Comparison of ENCODE assay signal across 20 mouse cellular contexts in the genomic region with DNA sequence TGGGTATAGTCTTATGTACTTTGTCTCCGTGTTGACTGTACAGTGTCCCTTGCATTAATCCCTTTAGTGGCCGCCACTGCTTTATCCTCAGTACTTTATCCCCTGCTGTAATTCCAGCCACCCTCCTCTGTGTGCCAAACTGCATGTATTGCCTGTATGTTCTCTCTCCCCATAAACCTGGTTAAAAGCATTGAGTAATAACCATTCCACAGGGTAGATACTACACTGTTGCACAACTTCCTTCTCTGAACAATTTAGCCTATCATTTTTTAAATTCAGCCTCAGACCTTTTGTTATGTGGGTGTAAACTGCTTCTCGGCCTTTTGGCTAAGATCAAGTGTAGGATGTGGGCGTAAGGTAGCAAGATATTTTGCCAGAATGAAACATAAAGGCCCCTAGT. TPM values are rescaled to one million over a fixed set of nuclear protein-coding genes. Genes with fewer than 3 reads are reported as not detected.
DNase-seq lines count a peak whose midpoint lies in the region; ATAC-seq lines count a peak whose summit lies in the region.
"Had no signal": no experiment of that assay in that cellular context is flagged by ENCODE, and none has a peak within 500 bp of the region (broad histone marks: within the 10 kb centered on the region; RNA-seq: fewer than 3 reads in every experiment).

No protein-coding gene starts in this region.

- no peak overlapping the region for H3K9ac ChIP-seq in lung, embryonic 15.5 days
- H3K9ac ChIP-seq: embryonic facial prominence, embryonic 13.5 days; heart, embryonic 12.5 days; hindbrain, embryonic 15.5 days had no signal

- 77% methylated on average over 4 of the region's 4 CpGs for WGBS in lung, embryonic 15.5 days

- H3K4me2 ChIP-seq in lung, embryonic 15.5 days, result no peak overlapping the region
- H3K4me2 ChIP-seq: embryonic facial prominence, embryonic 13.5 days; heart, embryonic 12.5 days; hindbrain, embryonic 15.5 days had no signal

- peaks cover 18% of the 10 kb centered on the region for H3K4me1 ChIP-seq in lung, embryonic 15.5 days
- H3K4me1 ChIP-seq: embryonic facial prominence, embryonic 13.5 days; forebrain, embryonic 10.5 days; hindbrain, embryonic 10.5 days; hindbrain, embryonic 15.5 days had no signal

- H3K27me3 ChIP-seq in lung, embryonic 15.5 days, result no peaks in the 10 kb centered on the region
- H3K27me3 ChIP-seq: embryonic facial prominence, embryonic 13.5 days; heart, embryonic 12.5 days; hindbrain, embryonic 15.5 days had no signal

- H3K9me3 ChIP-seq in lung, embryonic 15.5 days, result no peaks in the 10 kb centered on the region
- H3K9me3 ChIP-seq: embryonic facial prominence, embryonic 13.5 days; forebrain, embryonic 10.5 days; G1E; heart, embryonic 12.5 days; hindbrain, embryonic 10.5 days; hindbrain, embryonic 15.5 days had no signal

- no peak for DNase-seq in lung, postnatal 4 days
- peak; percentile 17 for DNase-seq in CD4-positive helper T cell, adult 2 months (ENCODE audit: low read depth, low spot score)
- no peak for DNase-seq in layer of hippocampus, postnatal 10 days (ENCODE audit: low spot score in 2 of 2)
- no peak for DNase-seq in adrenal gland, adult 18-20 months (ENCODE audit: low spot score in 2 of 2)
- DNase-seq: adrenal gland, postnatal 10 days; cerebellum, adult 11 months; cerebellum, adult 8-10 months; cerebellum, postnatal 14 days; embryo, embryonic 11 days; heart, adult 2 months had no signal

- no peak for ATAC-seq in lung, embryonic 15.5 days (ENCODE audit: borderline replicate concordance, extremely low read depth, low FRiP score, low TSS enrichment)
- ATAC-seq in granulocyte monocyte progenitor cell, adult 5-6 weeks (replicated peaks; ENCODE audit: poor library complexity, severe bottlenecking), result peak; percentile 76
- ATAC-seq in megakaryocyte progenitor cell, adult 5-6 weeks (replicated peaks; ENCODE audit: poor library complexity), result peak; percentile 76
- ATAC-seq: forebrain, embryonic 14.5 days had no signal

- no peaks in the 10 kb centered on the region for H3K36me3 ChIP-seq in lung, embryonic 15.5 days
- H3K36me3 ChIP-seq: embryonic facial prominence, embryonic 13.5 days; forebrain, embryonic 10.5 days; G1E; heart, embryonic 12.5 days; hindbrain, embryonic 10.5 days; hindbrain, embryonic 15.5 days had no signal

- no peak overlapping the region for H3K4me3 ChIP-seq in lung, embryonic 15.5 days
- H3K4me3 ChIP-seq: embryonic facial prominence, embryonic 13.5 days; forebrain, embryonic 10.5 days; heart, adult 2 months; heart, embryonic 12.5 days; hindbrain, embryonic 10.5 days; hindbrain, embryonic 15.5 days had no signal

- 0 out of 2 replicates have a peak overlapping the region, but pooled peaks have one; percentile 6 for H3K27ac ChIP-seq in lung, embryonic 15.5 days
- H3K27ac ChIP-seq: embryonic facial prominence, embryonic 13.5 days; forebrain, embryonic 10.5 days; heart, adult 2 months; hindbrain, embryonic 10.5 days; hindbrain, embryonic 15.5 days had no signal

RNA-seq across cellular contexts. Expression of a gene that starts 17.0 kb away (rescaled TPM):
- polyA plus RNA-seq in lung, embryonic 15.5 days (2015; fragmentation: Nextera tagmentation; extraction: Ambion mirVana), result 2.2 and 2.3 TPM in 2 replicates
- total RNA-seq in granulocyte monocyte progenitor cell, adult 5-6 weeks (2014; fragmentation: Nextera tagmentation), result 0.11 TPM in 1 of 2 replicates, not detected in the other
- not detected in 2 replicates for total RNA-seq in granulocyte monocyte progenitor cell, adult 5-6 weeks (2017)
- not detected in 2 replicates for total RNA-seq in megakaryocyte progenitor cell, adult 5-6 weeks (2015)
- 0.10 and 0.21 TPM in 2 replicates for total RNA-seq in megakaryocyte progenitor cell, adult 5-6 weeks (2017)
- total RNA-seq in layer of hippocampus, postnatal 10 days (2021), result 1 to 10 TPM; 3.8 to 4.5 TPM
- total RNA-seq in adrenal gland, adult 18-20 months (2021), result 1 to 10 TPM; 2.8 to 8.0 TPM

RNA-seq across cellular contexts. Expression of a gene that starts 52.6 kb away (rescaled TPM):
- 4.9 and 5.7 TPM in 2 replicates for polyA plus RNA-seq in lung, embryonic 15.5 days (2015; fragmentation: Nextera tagmentation; extraction: Ambion mirVana)
- total RNA-seq in granulocyte monocyte progenitor cell, adult 5-6 weeks (2014; fragmentation: Nextera tagmentation), result 0.26 and 1.0 TPM in 2 replicates
- total RNA-seq in granulocyte monocyte progenitor cell, adult 5-6 weeks (2017), result 0.26 and 1.6 TPM in 2 replicates
- 3.8 and 5.2 TPM in 2 replicates for total RNA-seq in megakaryocyte progenitor cell, adult 5-6 weeks (2015)
- 0.62 and 4.2 TPM in 2 replicates for total RNA-seq in megakaryocyte progenitor cell, adult 5-6 weeks (2017)
- 1 to 10 TPM; 7.4 to 8.4 TPM for total RNA-seq in layer of hippocampus, postnatal 10 days (2021)
- 1 to 10 TPM; 3.5 to 6.7 TPM for total RNA-seq in adrenal gland, adult 18-20 months (2021)

RNA-seq across cellular contexts. Expression of a gene that starts 52.8 kb away (rescaled TPM):
- polyA plus RNA-seq in lung, embryonic 15.5 days (2015; fragmentation: Nextera tagmentation; extraction: Ambion mirVana), result 7.7 and 8.1 TPM in 2 replicates
- 3.2 and 10.4 TPM in 2 replicates for total RNA-seq in granulocyte monocyte progenitor cell, adult 5-6 weeks (2014; fragmentation: Nextera tagmentation)
- 4.4 and 5.4 TPM in 2 replicates for total RNA-seq in granulocyte monocyte progenitor cell, adult 5-6 weeks (2017)
- 3.4 and 6.0 TPM in 2 replicates for total RNA-seq in megakaryocyte progenitor cell, adult 5-6 weeks (2015)
- total RNA-seq in megakaryocyte progenitor cell, adult 5-6 weeks (2017), result 6.6 TPM in 2 replicates
- total RNA-seq in layer of hippocampus, postnatal 10 days (2021), result 1 to 10 TPM; 4.8 to 5.6 TPM
- total RNA-seq in adrenal gland, adult 18-20 months (2021), result 1 to 10 TPM; 4.5 to 4.6 TPM

RNA-seq across cellular contexts. Expression of a gene that starts 54.6 kb away (rescaled TPM):
- polyA plus RNA-seq in lung, embryonic 15.5 days (2015; fragmentation: Nextera tagmentation; extraction: Ambion mirVana), result 31.5 and 34.8 TPM in 2 replicates
- total RNA-seq in granulocyte monocyte progenitor cell, adult 5-6 weeks (2014; fragmentation: Nextera tagmentation), result 30.6 and 64.1 TPM in 2 replicates
- 116 and 141 TPM in 2 replicates for total RNA-seq in granulocyte monocyte progenitor cell, adult 5-6 weeks (2017)
- 68.9 and 78.2 TPM in 2 replicates for total RNA-seq in megakaryocyte progenitor cell, adult 5-6 weeks (2015)
- total RNA-seq in megakaryocyte progenitor cell, adult 5-6 weeks (2017), result 126 and 148 TPM in 2 replicates
- 10 to 100 TPM; 20.0 to 25.6 TPM for total RNA-seq in layer of hippocampus, postnatal 10 days (2021)
- total RNA-seq in adrenal gland, adult 18-20 months (2021), result 10 to 100 TPM; 43.6 to 51.2 TPM

RNA-seq across cellular contexts. Expression of a gene that starts 54.9 kb away (rescaled TPM):
- 5.5 and 5.9 TPM in 2 replicates for polyA plus RNA-seq in lung, embryonic 15.5 days (2015; fragmentation: Nextera tagmentation; extraction: Ambion mirVana)
- total RNA-seq in granulocyte monocyte progenitor cell, adult 5-6 weeks (2014; fragmentation: Nextera tagmentation), result 17.3 and 19.0 TPM in 2 replicates
- 13.4 and 27.7 TPM in 2 replicates for total RNA-seq in granulocyte monocyte progenitor cell, adult 5-6 weeks (2017)
- total RNA-seq in megakaryocyte progenitor cell, adult 5-6 weeks (2015), result 14.4 and 18.0 TPM in 2 replicates
- total RNA-seq in megakaryocyte progenitor cell, adult 5-6 weeks (2017), result 9.1 and 19.9 TPM in 2 replicates
- 1 to 10 TPM; 5.3 to 8.0 TPM for total RNA-seq in layer of hippocampus, postnatal 10 days (2021)
- total RNA-seq in adrenal gland, adult 18-20 months (2021), result 10 to 100 TPM; 15.9 to 18.8 TPM
